Mouse (Mus musculus): Measurements from ENCODE around the gene Map7d1.

DNA sequence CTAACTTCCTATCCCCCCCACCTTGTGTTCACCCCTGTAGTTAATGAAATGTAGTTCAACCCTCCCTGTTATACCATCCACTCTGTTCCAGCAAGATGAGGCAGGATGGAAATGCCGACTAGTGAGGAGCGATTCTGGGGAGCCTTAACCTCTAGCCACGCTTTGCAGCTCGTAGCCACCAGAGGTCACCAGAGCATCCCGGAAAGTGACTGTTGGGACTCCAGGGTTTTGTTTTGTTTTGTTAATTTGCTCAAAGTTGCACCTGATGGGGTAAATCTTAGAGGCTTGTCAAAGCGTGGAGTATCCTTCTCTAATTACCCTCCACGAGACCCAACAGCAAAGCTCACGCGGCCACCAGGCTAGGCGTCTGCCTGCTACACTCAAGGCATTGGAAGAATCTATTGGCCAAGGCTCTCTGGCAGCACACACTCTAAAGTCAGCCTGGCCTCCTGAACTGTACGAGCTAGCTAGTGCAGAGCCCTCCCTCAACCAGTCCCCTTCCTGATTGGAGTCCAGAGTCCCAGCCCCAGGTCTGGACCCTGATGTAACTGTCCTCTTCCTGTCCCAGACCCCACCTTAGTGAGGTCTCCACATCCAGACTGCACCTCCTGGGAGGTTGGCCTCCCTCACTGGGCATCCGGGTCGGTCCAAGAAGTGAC, 21.9 kb upstream of the Map7d1 start:
- TF ChIP-seq CTCF (IDR thresholded peaks at IDR 0.05; ENCODE audit: control insufficient read depth, insufficient read depth, insufficient replicate concordance, low read depth, low read length), result peak; percentile 42; the same call in 1 of the 2 replicates
- no peak for TF ChIP-seq POLR2A (IDR thresholded peaks at IDR 0.05; ENCODE audit: control insufficient read depth, low read depth, low read length)

All from testis, adult 2 months (tissue).